Mouse (Mus musculus) forebrain, embryonic 12.5 days (tissue): ENCODE measurements around the gene Pip5k1b. TPM values are rescaled to one million over a fixed set of nuclear protein-coding genes. Genes with fewer than 3 reads are reported as not detected.

Experiments used
- ATAC-seq: fragments of 200-750 bp; cut with Nextera tagmentation; 2 replicates; pipeline ENCODE4 v1.8.0; 2017; ENCODE audit warnings: moderate TSS enrichment; ENCODE audit not compliant: low FRiP score
- H3K27ac ChIP-seq: fragments of 300-500 bp; sonication (generic); 2 replicates; pipeline ENCODE4 v1.5.1; 2016; ENCODE audit warnings: mild to moderate bottlenecking
- H3K27me3 ChIP-seq: fragments of 300-500 bp; sonication (generic); 2 replicates; pipeline ENCODE4 v1.6.1; 2016; ENCODE audit warnings: mild to moderate bottlenecking
- H3K36me3 ChIP-seq: fragments of 300-500 bp; sonication (generic); replicated peaks from 2 replicates; pipeline ENCODE4 v1.6.1; 2016; ENCODE audit warnings: mild to moderate bottlenecking
- H3K4me1 ChIP-seq: fragments of 300-500 bp; sonication (generic); 2 replicates; pipeline ENCODE4 v1.6.1; 2016
- H3K4me2 ChIP-seq: fragments of 300-500 bp; sonication (generic); 2 replicates; pipeline ENCODE4 v1.6.1; 2016; ENCODE audit warnings: mild to moderate bottlenecking, moderate library complexity
- H3K4me3 ChIP-seq: fragments of 300-500 bp; sonication (generic); replicated peaks from 2 replicates; pipeline ENCODE4 v1.5.1; 2016; ENCODE audit warnings: mild to moderate bottlenecking
- H3K9ac ChIP-seq: fragments of 300-500 bp; sonication (generic); 2 replicates; pipeline ENCODE4 v1.6.1; 2016; ENCODE audit warnings: mild to moderate bottlenecking
- H3K9me3 ChIP-seq: fragments of 300-500 bp; sonication (generic); 2 replicates; pipeline ENCODE4 v1.6.1; 2016
- WGBS: fragments of 180-500 bp; shearing (Covaris S2); methylation state at CpG from one replicate; pipeline ENCODE4 v1.1.7; 2016; 5-methylcytosine and 5-hydroxymethylcytosine counted together
- polyA plus RNA-seq: library from polyadenylated mRNA; unstranded; fragments of >200 nt; fragmentation: Nextera tagmentation; extraction: Ambion mirVana; gene quantifications from 2 replicates; pipeline ENCODE4 v1.2.1, GENCODE M21; 2016

Pip5k1b gene
- polyA plus RNA-seq, 1 experiment from 2014 or later = 1.5 TPM

DNA sequence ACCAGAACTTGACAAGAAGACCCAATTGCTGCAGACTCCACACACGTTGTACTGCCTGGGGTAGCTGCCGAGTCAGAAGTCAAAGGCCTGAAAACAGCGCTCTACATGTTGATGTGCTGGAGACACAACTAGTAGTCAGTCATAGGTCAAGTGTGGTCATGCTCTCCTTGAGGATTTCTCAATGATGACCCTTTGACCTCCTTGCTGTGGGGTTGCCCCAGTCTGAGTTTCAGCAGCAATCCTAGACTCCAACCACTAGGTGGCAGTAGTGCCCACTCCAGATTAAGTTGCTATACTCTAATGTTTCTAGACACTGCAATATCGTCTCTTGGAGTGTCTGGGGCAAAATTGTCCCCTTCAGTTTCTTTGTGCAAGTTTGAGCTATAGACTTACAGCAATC, 271.5 kb downstream of the Pip5k1b start:
- H3K9me3 ChIP-seq = no peaks in the 10 kb centered on the region
- no peak for ATAC-seq
- no peak overlapping the region for H3K4me2 ChIP-seq
- peaks cover 7% of the 10 kb centered on the region for H3K4me1 ChIP-seq
- H3K27me3 ChIP-seq = no peaks in the 10 kb centered on the region
- WGBS = 62% methylated on average over 4 of the region's 4 CpGs
- no peak overlapping the region for H3K27ac ChIP-seq
- no peak overlapping the region for H3K9ac ChIP-seq
- H3K36me3 ChIP-seq = no peaks in the 10 kb centered on the region
- no peak overlapping the region for H3K4me3 ChIP-seq

DNA sequence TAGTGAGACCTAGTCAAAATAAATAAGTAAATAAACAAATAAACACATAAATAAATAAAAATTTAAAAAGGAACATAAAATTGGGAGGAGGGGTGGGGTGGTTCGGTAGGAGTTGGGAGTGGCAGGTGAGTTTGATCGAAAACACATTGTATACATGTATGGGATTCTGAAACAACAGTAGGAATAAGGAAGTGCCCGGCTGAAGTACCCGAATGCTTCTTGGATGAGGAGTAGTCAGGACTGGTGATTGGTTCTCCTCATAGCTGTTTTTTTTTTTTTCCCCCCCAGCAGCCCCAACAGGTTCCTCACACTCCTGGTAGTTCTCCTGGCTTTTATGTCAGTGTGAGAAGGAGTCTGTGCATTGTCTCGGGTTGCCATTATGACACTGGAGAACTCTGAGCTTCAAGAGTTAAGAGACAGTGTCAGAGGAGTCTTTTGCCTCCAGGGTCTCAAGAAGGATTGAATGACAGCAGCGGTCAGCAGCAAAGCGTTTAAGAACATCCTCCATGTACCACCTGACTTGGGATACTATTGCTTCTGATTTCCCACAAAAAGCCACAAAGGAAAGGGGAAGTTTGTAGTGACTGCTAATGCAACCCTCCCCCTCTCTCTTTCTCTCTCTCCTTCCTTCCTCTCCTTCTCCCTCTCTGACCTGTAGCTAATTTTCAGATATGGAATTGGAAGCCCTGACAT, 274.2 kb downstream of the Pip5k1b start:
- no peak overlapping the region for H3K9ac ChIP-seq
- no peak overlapping the region for H3K4me3 ChIP-seq
- no peak overlapping the region for H3K27ac ChIP-seq
- no peaks in the 10 kb centered on the region for H3K9me3 ChIP-seq
- peaks cover 11% of the 10 kb centered on the region for H3K4me1 ChIP-seq
- 0 out of 2 replicates have a peak, but pooled peaks cover 2% of the 10 kb centered on the region for H3K36me3 ChIP-seq
- no peaks in the 10 kb centered on the region for H3K27me3 ChIP-seq
- H3K4me2 ChIP-seq = peak overlapping the region; percentile 81
- 63% methylated on average over 7 of the region's 7 CpGs for WGBS
- no peak for ATAC-seq

DNA sequence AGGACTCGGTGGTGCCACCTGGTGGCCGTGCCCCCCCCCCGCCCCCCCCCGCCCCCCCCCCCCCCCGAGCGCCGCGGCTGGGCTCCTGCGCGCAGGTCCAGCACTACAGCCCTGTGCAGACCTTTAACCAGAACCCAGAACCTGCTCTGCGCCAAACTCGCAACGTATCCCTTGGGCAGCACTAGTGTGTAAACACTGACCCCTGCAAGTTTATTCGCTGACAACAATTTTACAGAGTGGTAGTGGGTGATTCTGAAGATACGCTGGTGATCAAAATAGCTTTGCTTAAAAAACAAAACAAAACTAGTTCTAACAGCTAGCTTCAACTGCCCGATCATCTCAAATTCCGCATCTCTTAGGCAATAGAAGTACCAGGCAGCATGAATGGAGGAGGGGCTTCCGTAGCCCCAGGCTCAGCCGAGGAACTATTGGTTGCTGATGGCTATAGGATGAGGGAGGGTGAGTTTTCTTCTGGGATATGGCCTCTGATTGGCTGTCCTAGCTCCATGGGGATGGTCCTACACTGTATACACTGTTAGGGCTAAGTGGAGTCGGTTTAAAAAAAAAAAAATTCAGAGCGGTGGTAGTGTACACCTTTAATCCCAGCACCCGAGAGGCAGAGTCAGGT, 275.0 kb downstream of the Pip5k1b start, which contains the start of gene Fxn:
TSS of gene Fxn (minus strand) at position 5 of the 628 bp plus-strand sequence.
- Histone ChIP-seq H3K9ac (peak within 1 kb of the TSS; percentile 68), H3K27me3 (no peaks in the 10 kb centered on the region), H3K4me2 (peak within 1 kb of the TSS; percentile 81), H3K4me3 (peak within 1 kb of the TSS; percentile 63), H3K36me3 (peaks cover 8% of the 10 kb centered on the region; the same call in 1 of the 2 replicates), H3K9me3 (no peaks in the 10 kb centered on the region), H3K27ac (peak within 1 kb of the TSS; percentile 89), H3K4me1 (peaks cover 11% of the 10 kb centered on the region)
- under 1% methylated on average over 14 of the region's 22 CpGs for WGBS
- ATAC-seq = peak; percentile 96

DNA sequence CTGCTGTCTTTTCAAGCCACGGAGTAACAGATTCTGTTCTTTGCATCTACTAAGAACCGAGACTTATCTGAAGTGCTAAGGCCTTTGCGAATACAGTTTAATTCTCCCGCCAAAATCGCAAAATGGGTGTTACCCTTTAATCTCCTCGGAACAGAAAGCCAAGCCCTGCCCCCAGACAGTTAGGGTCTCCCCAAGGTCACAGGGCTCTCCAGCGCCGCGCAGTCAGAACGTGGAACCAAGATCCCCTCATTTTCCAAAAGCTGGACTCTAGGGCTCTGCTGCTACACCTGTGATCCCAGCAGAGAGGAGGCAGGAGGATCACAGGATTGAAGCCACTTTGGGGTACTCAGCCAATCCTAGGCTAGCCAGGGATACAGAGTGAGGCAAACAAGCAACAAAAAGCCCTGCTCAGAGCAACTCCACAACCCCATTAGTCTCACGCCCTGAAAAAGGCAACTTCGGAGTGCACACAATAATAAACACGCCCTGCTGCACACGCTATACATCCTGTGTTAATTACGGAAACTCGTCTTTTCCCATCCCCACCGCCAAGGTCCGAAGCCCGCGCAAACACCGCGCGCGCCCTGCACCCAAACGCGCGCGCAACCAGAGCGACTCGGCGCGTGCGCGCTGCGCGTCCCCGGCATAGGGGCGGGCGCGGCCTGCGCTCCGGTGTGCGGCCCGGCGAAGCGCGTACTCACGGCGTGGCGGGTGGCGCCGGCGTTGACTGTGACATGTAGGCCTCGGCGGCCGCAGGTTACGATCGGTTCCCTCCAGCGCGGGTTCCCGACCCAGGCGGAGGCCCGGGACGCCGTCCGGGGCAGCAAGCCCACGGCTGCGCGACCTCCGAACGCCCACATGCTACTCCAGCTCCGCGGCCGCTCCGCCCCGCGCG, 275.7 kb downstream of the Pip5k1b start:
- peak; percentile 74 for ATAC-seq
- Histone ChIP-seq H3K9me3 (no peaks in the 10 kb centered on the region), H3K4me1 (peaks cover 11% of the 10 kb centered on the region), H3K4me2 (peak overlapping the region; percentile 81), H3K27ac (peak overlapping the region; percentile 89), H3K4me3 (peak overlapping the region; percentile 63), H3K36me3 (peaks cover 11% of the 10 kb centered on the region; the same call in 1 of the 2 replicates), H3K27me3 (no peaks in the 10 kb centered on the region), H3K9ac (peak overlapping the region; percentile 68)
- under 1% methylated on average over 71 of the region's 78 CpGs for WGBS

DNA sequence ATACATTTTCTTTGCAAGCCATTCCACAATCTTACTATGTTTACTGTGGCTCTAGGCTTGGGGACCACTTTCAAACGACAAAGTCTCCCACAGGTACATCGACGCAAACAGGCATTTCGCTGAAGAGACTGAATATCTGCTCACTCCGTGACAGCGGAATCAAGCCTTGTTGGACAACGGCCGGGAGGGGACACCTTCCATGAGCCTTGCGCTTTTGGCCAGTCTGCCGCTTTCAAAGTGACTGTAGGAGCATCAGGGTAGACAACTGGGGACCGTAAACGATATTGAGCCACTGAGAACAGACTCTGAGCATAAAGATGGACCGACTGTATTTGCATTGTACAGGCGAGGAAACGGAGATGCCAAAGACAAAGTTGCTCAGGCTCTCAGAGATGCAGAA, 276.8 kb downstream of the Pip5k1b start:
- Histone ChIP-seq H3K4me2 (peak overlapping the region; percentile 81), H3K9ac (peak overlapping the region; percentile 68), H3K36me3 (peaks cover 11% of the 10 kb centered on the region; the same call in 1 of the 2 replicates), H3K4me1 (peaks cover 14% of the 10 kb centered on the region), H3K9me3 (no peaks in the 10 kb centered on the region), H3K27ac (no peak overlapping the region), H3K27me3 (no peaks in the 10 kb centered on the region), H3K4me3 (peak overlapping the region; percentile 63; the same call in 1 of the 2 replicates)
- ATAC-seq = no peak
- whole genome bisulfite sequencing = 83% methylated on average over 15 of the region's 15 CpGs

DNA sequence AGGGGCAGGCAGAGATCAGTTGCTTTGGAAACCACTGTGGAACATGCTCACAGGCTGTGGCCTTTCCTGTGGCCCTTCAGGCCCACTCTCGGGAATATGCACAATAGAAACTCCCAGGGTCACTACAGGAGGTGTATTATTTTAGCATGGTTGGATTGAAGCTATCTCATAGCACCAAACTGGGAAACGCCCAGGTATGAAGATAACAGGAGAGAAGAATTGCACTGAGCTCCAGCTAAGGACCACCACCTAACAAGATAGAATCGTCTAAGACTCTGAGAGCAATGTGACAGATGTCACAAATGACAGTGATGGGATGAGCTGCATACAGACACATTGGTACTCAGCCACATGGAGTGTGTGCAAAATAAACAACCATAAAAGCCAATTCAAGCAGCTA, 281.4 kb downstream of the Pip5k1b start:
- peaks cover 11% of the 10 kb centered on the region; the same call in 1 of the 2 replicates for H3K36me3 ChIP-seq
- no peak overlapping the region for H3K27ac ChIP-seq
- H3K9ac ChIP-seq = no peak overlapping the region
- no peak overlapping the region for H3K4me3 ChIP-seq
- no peak overlapping the region for H3K4me2 ChIP-seq
- ATAC-seq = no peak
- H3K27me3 ChIP-seq = no peaks in the 10 kb centered on the region
- peaks cover 26% of the 10 kb centered on the region for H3K4me1 ChIP-seq
- no peaks in the 10 kb centered on the region for H3K9me3 ChIP-seq
- 63% methylated on average over 3 of the region's 3 CpGs for WGBS

DNA sequence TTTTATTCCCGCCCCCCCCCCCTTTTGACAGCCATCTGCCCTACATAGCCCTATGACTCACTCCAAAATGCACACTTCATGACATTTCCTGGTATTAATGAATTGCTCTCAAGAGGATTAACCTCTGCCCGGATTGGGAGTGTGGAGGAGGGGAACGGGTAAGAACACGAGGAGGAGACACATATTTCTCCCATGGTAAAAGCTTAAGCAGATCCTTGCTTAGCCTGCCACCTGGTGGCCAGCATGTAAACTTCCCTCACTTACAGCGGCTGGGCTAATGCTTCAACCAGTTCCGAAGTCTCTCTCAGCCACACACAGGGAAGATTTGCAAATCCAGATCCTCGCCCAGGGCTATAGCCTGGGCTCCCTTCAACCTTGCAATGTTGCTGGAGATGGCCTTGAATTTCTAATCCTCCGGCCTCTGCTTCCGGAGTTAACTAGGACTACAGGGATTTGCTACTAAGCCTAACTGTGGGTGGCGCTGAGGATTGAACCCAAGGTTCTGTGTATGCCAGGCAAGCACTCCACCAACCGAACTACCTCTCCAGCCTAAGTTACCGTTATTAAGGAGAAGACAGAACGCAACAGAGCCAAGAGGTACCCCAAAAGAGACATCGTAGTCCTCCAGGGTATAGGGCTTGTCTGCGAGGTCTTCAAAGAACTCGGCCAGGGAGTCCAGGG, 283.8 kb downstream of the Pip5k1b start:
- Histone ChIP-seq H3K4me1 (peaks cover 41% of the 10 kb centered on the region), H3K9ac (no peak overlapping the region), H3K4me2 (peak overlapping the region; percentile 24; the same call in 1 of the 2 replicates), H3K4me3 (no peak overlapping the region), H3K27me3 (no peaks in the 10 kb centered on the region), H3K9me3 (no peaks in the 10 kb centered on the region), H3K27ac (0 out of 2 replicates have a peak overlapping the region, but pooled peaks have one; percentile 19), H3K36me3 (peaks cover 11% of the 10 kb centered on the region; the same call in 1 of the 2 replicates)
- WGBS = 47% methylated on average over 16 of the region's 16 CpGs
- ATAC-seq = peak; percentile 76

DNA sequence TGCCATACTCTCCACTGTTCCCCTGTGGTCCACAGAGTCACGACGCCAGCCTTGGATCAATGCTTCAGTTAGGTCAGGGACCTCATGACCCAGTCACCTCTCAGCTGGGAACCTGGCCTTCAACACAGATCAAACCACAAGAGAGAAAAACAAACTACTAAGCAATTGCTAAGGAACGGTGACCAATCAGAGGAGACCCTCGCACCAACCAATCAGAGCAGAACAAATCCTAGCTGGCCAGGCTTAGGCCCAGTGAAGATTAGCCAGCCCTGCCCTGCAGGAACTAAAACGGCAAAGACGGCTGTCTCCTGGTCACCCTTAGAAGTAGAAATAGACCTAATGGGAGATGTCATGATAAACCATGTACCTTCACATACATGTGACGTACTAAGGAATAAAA, 284.3 kb downstream of the Pip5k1b start:
- peak; percentile 73 for ATAC-seq
- peaks cover 44% of the 10 kb centered on the region for H3K4me1 ChIP-seq
- H3K9me3 ChIP-seq = no peaks in the 10 kb centered on the region
- H3K36me3 ChIP-seq = peaks cover 8% of the 10 kb centered on the region; the same call in 1 of the 2 replicates
- WGBS = 27% methylated on average over 7 of the region's 7 CpGs
- no peak overlapping the region for H3K9ac ChIP-seq
- no peaks in the 10 kb centered on the region for H3K27me3 ChIP-seq
- H3K4me2 ChIP-seq = peak overlapping the region; percentile 24; the same call in 1 of the 2 replicates
- no peak overlapping the region for H3K27ac ChIP-seq
- no peak overlapping the region for H3K4me3 ChIP-seq

DNA sequence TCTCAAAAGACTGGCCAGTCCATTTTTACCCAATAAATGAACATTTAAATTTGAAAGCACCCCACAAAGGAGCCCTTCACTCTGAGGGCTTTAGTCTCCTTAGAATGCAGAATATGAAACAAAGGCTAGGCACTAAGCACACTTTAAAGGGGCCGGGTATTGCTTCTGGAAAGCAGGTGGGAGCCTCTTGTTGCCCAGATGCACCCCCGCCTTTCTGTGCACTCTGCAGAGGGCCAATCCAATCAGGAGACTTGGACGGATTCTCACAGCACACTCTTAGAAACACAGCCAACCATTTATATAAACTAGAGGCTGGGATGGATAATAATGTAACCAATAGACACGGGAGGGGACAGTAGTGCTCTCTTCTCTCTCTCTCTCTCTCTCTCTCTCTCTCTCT, 287.1 kb downstream of the Pip5k1b start:
- H3K4me3 ChIP-seq = peak overlapping the region; percentile 4; the same call in 1 of the 2 replicates
- H3K36me3 ChIP-seq = peaks cover 14% of the 10 kb centered on the region
- ATAC-seq = peak; percentile 51; the same call in 1 of the 2 replicates
- H3K4me1 ChIP-seq = peaks cover 41% of the 10 kb centered on the region
- peak overlapping the region; percentile 31 for H3K4me2 ChIP-seq
- no peak overlapping the region for H3K9ac ChIP-seq
- H3K27me3 ChIP-seq = no peaks in the 10 kb centered on the region
- H3K9me3 ChIP-seq = no peaks in the 10 kb centered on the region
- WGBS = 7% methylated on average over 4 of the region's 4 CpGs
- H3K27ac ChIP-seq = peak overlapping the region; percentile 82

DNA sequence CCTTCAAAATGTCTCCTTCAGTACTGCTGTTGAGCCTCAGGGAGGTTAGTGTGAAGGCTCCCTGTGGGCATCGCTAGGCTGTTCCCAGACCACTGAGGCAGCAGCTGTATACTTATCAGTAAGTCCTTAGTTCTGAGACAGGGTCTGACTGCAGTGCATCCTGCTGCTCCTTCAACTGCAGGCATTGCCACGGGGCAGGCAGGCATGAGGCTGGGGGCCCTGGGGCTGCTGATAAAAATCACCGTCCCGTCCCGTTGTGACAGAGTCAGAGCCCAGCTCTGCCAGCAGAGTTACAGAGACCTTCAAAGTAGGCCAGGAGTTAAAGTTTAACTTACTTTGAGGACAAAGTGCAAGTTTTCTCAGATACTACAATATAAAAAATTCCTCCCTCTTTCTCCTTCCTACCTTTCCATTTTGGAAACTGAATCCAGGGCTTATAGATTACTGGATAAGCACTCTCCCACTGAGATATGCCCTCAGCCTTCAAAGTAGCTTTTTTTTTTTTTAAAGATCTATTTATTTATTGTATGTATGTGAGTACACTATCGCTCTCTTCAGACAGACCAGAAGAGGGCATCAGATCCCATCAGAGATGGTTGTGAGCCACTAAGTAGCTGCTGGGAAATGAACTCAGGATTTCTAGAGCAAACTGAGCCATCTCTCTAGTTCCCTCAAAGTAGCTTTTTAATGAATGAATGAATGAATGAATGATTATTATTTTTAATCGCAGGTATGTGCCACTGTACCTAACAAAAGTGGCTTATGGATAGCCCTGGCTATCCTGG, 289.4 kb downstream of the Pip5k1b start:
- WGBS = 90% methylated on average over 7 of the region's 7 CpGs
- ATAC-seq = no peak
- Histone ChIP-seq H3K27ac (no peak overlapping the region), H3K36me3 (peaks cover 25% of the 10 kb centered on the region), H3K4me3 (no peak overlapping the region), H3K4me2 (no peak overlapping the region), H3K9ac (no peak overlapping the region), H3K4me1 (peaks cover 37% of the 10 kb centered on the region), H3K27me3 (no peaks in the 10 kb centered on the region), H3K9me3 (no peaks in the 10 kb centered on the region)

DNA sequence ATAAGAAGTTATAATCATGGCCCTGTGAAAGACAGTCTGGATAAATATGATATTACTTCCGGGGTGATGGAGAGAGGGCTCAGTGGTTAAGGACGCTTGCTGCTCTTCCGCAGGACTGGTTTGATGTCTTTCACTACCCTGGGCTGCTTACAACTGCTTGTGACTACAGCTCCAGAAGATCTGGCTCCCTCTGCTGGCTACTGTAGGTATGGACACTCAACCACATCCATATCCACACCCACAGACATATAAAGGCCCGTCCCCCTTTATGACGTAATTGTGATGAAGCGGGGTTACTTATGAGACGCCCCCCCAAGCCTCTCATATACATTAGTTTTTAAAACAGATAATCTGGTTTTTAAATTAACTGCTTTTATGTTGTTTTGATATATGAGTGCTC, 290.7 kb downstream of the Pip5k1b start:
- no peak overlapping the region for H3K4me2 ChIP-seq
- WGBS = 50% methylated on average over 7 of the region's 7 CpGs
- no peaks in the 10 kb centered on the region for H3K27me3 ChIP-seq
- peaks cover 25% of the 10 kb centered on the region for H3K36me3 ChIP-seq
- H3K9ac ChIP-seq = no peak overlapping the region
- peaks cover 30% of the 10 kb centered on the region for H3K4me1 ChIP-seq
- no peak overlapping the region for H3K27ac ChIP-seq
- ATAC-seq = peak; percentile 59; the same call in 1 of the 2 replicates
- H3K4me3 ChIP-seq = no peak overlapping the region
- no peaks in the 10 kb centered on the region for H3K9me3 ChIP-seq
